Mouse (Mus musculus) MEL (cell line): Measurements from ENCODE around the gene Ctnnbl1. TPM values are rescaled to one million over a fixed set of nuclear protein-coding genes. Genes with fewer than 3 reads are reported as not detected.

Experiments
- DNase-seq: peaks from one replicate; pipeline ENCODE4 v3.0.0; 2011; ENCODE audit warnings: low read depth, low spot score
- H3K27ac ChIP-seq: 2 replicates; pipeline ENCODE4 v1.5.1; 2012; ENCODE audit warnings: low read depth, mild to moderate bottlenecking, control low read depth, low read length, moderate library complexity; ENCODE audit not compliant: control insufficient read depth
- H3K27me3 ChIP-seq, 2 experiments: fragments of 150-350 bp in 1 of 2; sonication (generic) in 1 of 2; 2 replicates each; pipeline ENCODE4 v1.6.1; 2012; ENCODE audit warnings: low read length in 2 of 2, mild to moderate bottlenecking in 2 of 2, improper control_type of control experiment in 1 of 2, moderate library complexity in 1 of 2; ENCODE audit not compliant: insufficient read depth in 2 of 2, control insufficient read depth in 1 of 2
- H3K36me3 ChIP-seq, 2 experiments: 2 replicates each; pipeline ENCODE4 v1.6.1; 2012 to 2014; ENCODE audit warnings: low read length in 2 of 2, improper control_type of control experiment in 1 of 2, inconsistent platforms in 1 of 2, mild to moderate bottlenecking in 1 of 2; ENCODE audit not compliant: insufficient read depth in 2 of 2, control insufficient read depth in 1 of 2
- H3K4me1 ChIP-seq, 2 experiments: fragments of 150-350 bp in 1 of 2; sonication (generic) in 1 of 2; 2 replicates each; pipeline ENCODE4 v1.6.1; 2012; ENCODE audit warnings: low read length in 2 of 2, improper control_type of control experiment in 1 of 2, mild to moderate bottlenecking in 1 of 2; ENCODE audit not compliant: insufficient read depth in 2 of 2, control insufficient read depth in 1 of 2
- H3K4me3 ChIP-seq, 2 experiments: fragments of 150-350 bp in 1 of 2; sonication (generic) in 1 of 2; 2 replicates each; pipeline ENCODE4 v1.5.1; 2012; ENCODE audit warnings: low read depth in 2 of 2, low read length in 2 of 2, mild to moderate bottlenecking in 2 of 2, moderate library complexity in 2 of 2, control low read depth in 1 of 2, improper control_type of control experiment in 1 of 2; ENCODE audit not compliant: control insufficient read depth in 1 of 2, insufficient read depth in 1 of 2
- H3K79me2 ChIP-seq: 2 replicates; pipeline ENCODE4 v1.6.1; 2012; ENCODE audit warnings: mild to moderate bottlenecking, low read length, moderate library complexity; ENCODE audit not compliant: control insufficient read depth, poor library complexity, insufficient read depth
- H3K9ac ChIP-seq: 2 replicates; pipeline ENCODE4 v1.6.1; 2012; ENCODE audit warnings: low read depth, mild to moderate bottlenecking, control low read depth, low read length, moderate library complexity; ENCODE audit not compliant: control insufficient read depth, poor library complexity, severe bottlenecking
- H3K9me3 ChIP-seq: fragments of 150-350 bp; sonication (generic); replicated peaks from 2 replicates; pipeline ENCODE4 v1.6.1; 2012; ENCODE audit warnings: mild to moderate bottlenecking, low read length, improper control_type of control experiment, moderate library complexity; ENCODE audit not compliant: insufficient read depth
- BHLHE40 ChIP-seq: IDR thresholded peaks from 2 replicates; pipeline ENCODE4 v1.6.1; 2012; ENCODE audit warnings: low read depth, mild to moderate bottlenecking, inconsistent platforms, low read length, improper control_type of control experiment, borderline replicate concordance
- CHD1 ChIP-seq: IDR thresholded peaks from 2 replicates; pipeline ENCODE4 v1.6.1; 2012; ENCODE audit warnings: low read depth, mild to moderate bottlenecking, inconsistent platforms, low read length, improper control_type of control experiment
- CHD2 ChIP-seq: IDR thresholded peaks from 2 replicates; pipeline ENCODE4 v1.6.1; 2011; ENCODE audit warnings: low read length, improper control_type of control experiment
- CTCF ChIP-seq, 3 experiments: IDR thresholded peaks in 2 of 3; conservative IDR thresholded peaks in 1 of 3; 2 replicates each; pipeline ENCODE4 v1.5.1; 2011 to 2012; ENCODE audit warnings: low read length in 3 of 3, low read depth in 2 of 3, mild to moderate bottlenecking in 2 of 3, improper control_type of control experiment in 1 of 3, inconsistent platforms in 1 of 3, mixed read lengths in 1 of 3, moderate library complexity in 1 of 3; ENCODE audit not compliant: control insufficient read depth in 1 of 3, insufficient read depth in 1 of 3, poor library complexity in 1 of 3, severe bottlenecking in 1 of 3
- EP300 ChIP-seq, 2 experiments: IDR thresholded peaks; 2 replicates each; pipeline ENCODE4 v1.6.1; 2011; ENCODE audit warnings: improper control_type of control experiment in 2 of 2, low read length in 2 of 2, low read depth in 1 of 2, mild to moderate bottlenecking in 1 of 2
- ETS1 ChIP-seq: IDR thresholded peaks from 2 replicates; pipeline ENCODE4 v1.6.1; 2012; ENCODE audit warnings: low read depth, mild to moderate bottlenecking, inconsistent platforms, low read length, improper control_type of control experiment, moderate library complexity
- GABPA ChIP-seq: IDR thresholded peaks from 2 replicates; pipeline ENCODE4 v1.6.1; 2012; ENCODE audit warnings: low read depth, mild to moderate bottlenecking, inconsistent platforms, low read length, improper control_type of control experiment, moderate library complexity
- GATA1 ChIP-seq: IDR thresholded peaks from 2 replicates; pipeline ENCODE4 v1.6.1; 2011; ENCODE audit warnings: low read depth, low read length, improper control_type of control experiment
- HCFC1 ChIP-seq: IDR thresholded peaks from 2 replicates; pipeline ENCODE4 v1.6.1; 2012; ENCODE audit warnings: low read depth, mild to moderate bottlenecking, inconsistent platforms, low read length, improper control_type of control experiment, moderate library complexity
- MAX ChIP-seq: IDR thresholded peaks from 2 replicates; pipeline ENCODE4 v1.6.1; 2011; ENCODE audit warnings: low read length, improper control_type of control experiment
- MYB ChIP-seq: IDR thresholded peaks from 2 replicates; pipeline ENCODE4 v1.6.1; 2011; ENCODE audit warnings: mild to moderate bottlenecking, low read depth, low read length, improper control_type of control experiment
- MYC ChIP-seq: IDR thresholded peaks from 2 replicates; pipeline ENCODE4 v1.6.1; 2011; ENCODE audit warnings: low read depth, mild to moderate bottlenecking, low read length, improper control_type of control experiment, moderate library complexity
- POLR2A ChIP-seq, 2 experiments: IDR thresholded peaks; 2 replicates each; pipeline ENCODE4 v1.6.1; 2011 to 2012; ENCODE audit warnings: low read length in 2 of 2, mild to moderate bottlenecking in 2 of 2, control low read depth in 1 of 2, improper control_type of control experiment in 1 of 2, low read depth in 1 of 2, moderate library complexity in 1 of 2; ENCODE audit not compliant: control insufficient read depth in 1 of 2, insufficient read depth in 1 of 2, poor library complexity in 1 of 2
- POLR2AphosphoS5 ChIP-seq: IDR thresholded peaks from 2 replicates; pipeline ENCODE4 v1.6.1; 2012; ENCODE audit warnings: low read depth, borderline replicate concordance, mild to moderate bottlenecking, inconsistent platforms, low read length, moderate library complexity, mixed read lengths
- RAD21 ChIP-seq: IDR thresholded peaks from 2 replicates; pipeline ENCODE4 v1.6.1; 2011; ENCODE audit warnings: mild to moderate bottlenecking, low read depth, low read length, improper control_type of control experiment
- TAL1 ChIP-seq: IDR thresholded peaks from 2 replicates; pipeline ENCODE4 v1.6.1; 2012; ENCODE audit warnings: mild to moderate bottlenecking, inconsistent platforms, low read length, moderate library complexity, mixed read lengths
- UBTF ChIP-seq: IDR thresholded peaks from 2 replicates; pipeline ENCODE4 v1.6.1; 2012; ENCODE audit warnings: low read depth, mild to moderate bottlenecking, inconsistent platforms, low read length, improper control_type of control experiment, moderate library complexity, borderline replicate concordance; ENCODE audit not compliant: insufficient read depth
- USF1 ChIP-seq: IDR thresholded peaks from 2 replicates; pipeline ENCODE4 v1.6.1; 2014; ENCODE audit warnings: low read depth, mild to moderate bottlenecking, inconsistent platforms, low read length, improper control_type of control experiment, moderate library complexity
- ZC3H11A ChIP-seq: IDR thresholded peaks from 2 replicates; pipeline ENCODE4 v1.6.1; 2012; ENCODE audit warnings: low read depth, mild to moderate bottlenecking, inconsistent platforms, low read length, improper control_type of control experiment
- ZKSCAN1 ChIP-seq: IDR thresholded peaks from 2 replicates; pipeline ENCODE4 v1.6.1; 2012; ENCODE audit warnings: low read depth, mild to moderate bottlenecking, inconsistent platforms, low read length, improper control_type of control experiment, moderate library complexity
- polyA plus RNA-seq, 2 experiments: library from polyadenylated mRNA; stranded (reverse) in 1 of 2; unstranded in 1 of 2; fragments of >175 nt in 1 of 2; fragments of >200 nt in 1 of 2; gene quantifications; 2 replicates each; pipeline versions ENCODE4 v1.2.1 to v1.2.4; 2012; ENCODE audit warnings: low replicate concordance in 2 of 2, low read depth in 1 of 2; ENCODE audit not compliant: insufficient read length in 2 of 2, insufficient read depth in 1 of 2, missing spikeins in 1 of 2
- total RNA-seq: library from RNA; depleted of rRNA; stranded (reverse); fragments of 300-350 nt; gene quantifications from 2 replicates; pipeline ENCODE4 v1.2.3, GENCODE M21; 2012

Gene Ctnnbl1
- total and polyA plus RNA-seq, 3 experiments: 60.7 to 61.7 TPM; not detected in 1

GRCm38 (mm10) chr2:157857496-157857895 is 120.3 kb downstream of the Ctnnbl1 start:
- Histone ChIP-seq H3K27ac (no peak overlapping the region), H3K4me1 (no peaks in the 10 kb centered on the region), H3K79me2 (no peaks in the 10 kb centered on the region), H3K27me3 (no peaks in the 10 kb centered on the region), H3K36me3 (no peaks in the 10 kb centered on the region), H3K9ac (no peak overlapping the region), H3K9me3 (no peaks in the 10 kb centered on the region), H3K4me3 (no peak overlapping the region)
- no peak for DNase-seq
- TF ChIP-seq BHLHE40 (no peak), MYB (no peak), USF1 (no peak), ZKSCAN1 (no peak), EP300 (IDR thresholded peaks at IDR 0.05; ENCODE audit: low read depth in 1 of 2, low read length in 2 of 2) (no peak), TAL1 (no peak), CHD2 (no peak), HCFC1 (no peak), RAD21 (no peak), GABPA (no peak), MAX (no peak), UBTF (no peak), POLR2AphosphoS5 (no peak), ZC3H11A (no peak)

DNA sequence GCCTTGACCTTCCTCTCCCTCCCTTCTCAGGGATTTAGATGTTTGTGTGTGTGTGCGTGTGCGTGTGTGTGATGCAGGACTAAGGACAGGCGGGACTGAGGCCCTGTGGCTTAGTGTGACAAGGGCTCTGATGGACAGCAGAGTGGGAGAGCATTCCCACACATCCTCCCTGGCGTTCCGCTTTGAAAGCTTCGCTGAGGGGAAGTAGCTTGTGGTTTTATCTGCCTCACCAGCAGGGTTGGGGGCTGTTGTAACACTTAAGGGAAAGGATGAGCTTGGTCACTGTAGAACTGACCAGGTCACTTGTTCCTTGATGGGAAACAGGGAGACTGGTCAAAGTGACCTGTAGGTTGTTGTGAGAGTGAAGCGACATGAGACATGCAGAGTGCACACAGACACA is 121.1 kb downstream of the Ctnnbl1 start:
- no peaks in the 10 kb centered on the region for H3K79me2 ChIP-seq
- no peaks in the 10 kb centered on the region for H3K36me3 ChIP-seq
- no peak overlapping the region for H3K27ac ChIP-seq

DNA sequence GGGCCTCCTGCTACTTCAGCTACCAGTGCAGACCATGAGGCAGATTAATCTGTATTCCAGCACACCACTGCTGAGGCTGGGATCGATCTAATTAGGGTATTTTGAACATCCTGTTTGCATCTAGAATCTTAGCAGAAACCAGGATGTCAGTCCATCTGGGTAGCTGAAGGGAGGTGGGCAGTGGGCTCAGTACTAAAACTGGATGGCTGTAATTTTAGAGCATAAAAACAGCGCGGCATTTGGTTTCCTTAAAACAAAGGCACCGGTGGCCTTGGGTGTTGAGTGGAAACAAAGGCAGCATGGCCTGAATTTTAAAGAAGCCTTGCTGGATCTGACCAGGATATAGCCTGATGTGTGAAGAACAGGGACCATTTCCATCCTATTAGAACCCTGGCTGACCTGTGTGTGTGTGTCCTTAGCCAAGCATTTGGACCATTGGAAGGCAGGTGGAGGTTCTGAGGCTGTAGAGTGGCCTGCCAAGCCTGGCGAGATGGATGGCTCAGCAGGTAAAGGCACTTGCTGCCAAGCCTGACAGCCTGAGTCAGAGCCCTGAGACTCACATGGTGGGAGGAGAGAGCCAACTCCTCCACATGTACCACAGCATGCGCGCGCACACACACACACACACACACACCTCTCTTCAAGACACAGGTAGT is 122.0 kb downstream of the Ctnnbl1 start:
- H3K4me1 ChIP-seq: no peaks in the 10 kb centered on the region
- no peaks in the 10 kb centered on the region for H3K27me3 ChIP-seq
- no peaks in the 10 kb centered on the region for H3K9me3 ChIP-seq
- H3K36me3 ChIP-seq: no peaks in the 10 kb centered on the region
- H3K27ac ChIP-seq: no peak overlapping the region
- no peak overlapping the region for H3K4me3 ChIP-seq
- no peak for TF ChIP-seq POLR2A (IDR thresholded peaks at IDR 0.05; ENCODE audit: control insufficient read depth in 1 of 2, insufficient read depth in 1 of 2, low read depth in 1 of 2, low read length in 2 of 2, poor library complexity in 1 of 2)
- no peak for TF ChIP-seq ETS1
- TF ChIP-seq CTCF (IDR thresholded peaks at IDR 0.05 in 2 of 3, conservative IDR thresholded peaks at IDR 0.05 in 1 of 3; ENCODE audit: control insufficient read depth in 1 of 3, insufficient read depth in 1 of 3, low read depth in 2 of 3, low read length in 3 of 3, poor library complexity in 1 of 3, severe bottlenecking in 1 of 3): no peak
- no peak overlapping the region for H3K9ac ChIP-seq
- H3K79me2 ChIP-seq: no peaks in the 10 kb centered on the region
- no peak for DNase-seq

More for the DNA sequence above, 121.1 kb downstream of the Ctnnbl1 start:
- no peak overlapping the region for H3K4me3 ChIP-seq
- no peaks in the 10 kb centered on the region for H3K9me3 ChIP-seq
- no peaks in the 10 kb centered on the region for H3K27me3 ChIP-seq
- no peak for DNase-seq
- H3K9ac ChIP-seq: no peak overlapping the region
- TF ChIP-seq CHD1: no peak
- TF ChIP-seq ETS1: no peak
- no peak for TF ChIP-seq GATA1
- no peak for TF ChIP-seq MYC
- no peak for TF ChIP-seq RAD21
- TF ChIP-seq, all 39 proteins: peak for 0
- H3K4me1 ChIP-seq: no peaks in the 10 kb centered on the region
